Mouse (Mus musculus) heart, adult 2 months (tissue): ENCODE results near the gene Rpl12. TPM values are rescaled to one million over a fixed set of nuclear protein-coding genes. Genes with fewer than 3 reads are reported as not detected.

Experiments used
- DNase-seq, 2 experiments: peaks; one replicate each; pipeline ENCODE4 v3.0.0; 2021
- H3K27ac ChIP-seq: fragments of 200-600 bp; 2 replicates; pipeline ENCODE4 v1.8.1; 2022
- H3K27me3 ChIP-seq: fragments of 200-500 bp; 2 replicates; pipeline ENCODE4 v1.6.1; 2012; ENCODE audit warnings: mild to moderate bottlenecking, low read length, inconsistent platforms, mixed read lengths; ENCODE audit not compliant: control insufficient read depth, insufficient read depth
- H3K36me3 ChIP-seq: fragments of 200-500 bp; 2 replicates; pipeline ENCODE4 v1.6.1; 2012; ENCODE audit warnings: low read length, inconsistent platforms; ENCODE audit not compliant: control insufficient read depth, insufficient read depth
- H3K4me1 ChIP-seq: fragments of 200-500 bp; 2 replicates; pipeline ENCODE4 v1.6.1; 2011; ENCODE audit warnings: low read length; ENCODE audit not compliant: control insufficient read depth, insufficient read depth
- H3K4me3 ChIP-seq: fragments of 200-600 bp; 2 replicates; pipeline ENCODE4 v1.8.1; 2022
- H3K79me2 ChIP-seq: fragments of 200-500 bp; replicated peaks from 2 replicates; pipeline ENCODE4 v1.6.1; 2012; ENCODE audit warnings: mild to moderate bottlenecking, inconsistent platforms, low read length, moderate library complexity, mixed read lengths; ENCODE audit not compliant: control insufficient read depth, insufficient read depth
- H3K9ac ChIP-seq: fragments of 200-500 bp; 2 replicates; pipeline ENCODE4 v1.6.1; 2012; ENCODE audit warnings: low read depth, mild to moderate bottlenecking, control low read depth, inconsistent platforms, low read length, mixed read lengths
- CTCF ChIP-seq: fragments of 200-600 bp; IDR thresholded peaks from 2 replicates; pipeline ENCODE4 v1.8.1; 2022; ENCODE audit warnings: antibody characterized with exemption, mild to moderate bottlenecking, moderate library complexity
- EP300 ChIP-seq: fragments of 200-500 bp; IDR thresholded peaks from 2 replicates; pipeline ENCODE4 v1.6.1; 2011; ENCODE audit warnings: low read depth, low read length, control low read depth; ENCODE audit not compliant: insufficient read depth
- POLR2A ChIP-seq: fragments of 200-500 bp; IDR thresholded peaks from 2 replicates; pipeline ENCODE4 v1.6.1; 2011; ENCODE audit warnings: mild to moderate bottlenecking, low read depth, low read length, control low read depth; ENCODE audit not compliant: insufficient read depth
- WGBS: fragments of 180-500 bp; shearing (Covaris S2); methylation state at CpG from one replicate; pipeline ENCODE4 v1.1.7; 2018; 5-methylcytosine and 5-hydroxymethylcytosine counted together
- intact Hi-C: fragments of 180-260 bp; cut with DNase I; formaldehyde crosslinking; loops from one replicate; pipeline ENCODE4 v1.15.1; 2025
- polyA plus RNA-seq: library from polyadenylated mRNA; depleted of rRNA; stranded (reverse); fragments of >200 nt; gene quantifications from 2 replicates; pipeline ENCODE4 v1.2.3, GENCODE M21; 2012
- total RNA-seq, 2 experiments: library from RNA; stranded (reverse); gene quantifications; 2 replicates each; pipeline ENCODE4 v1.2.3; 2021

The Rpl12 gene
- total and polyA plus RNA-seq, 3 experiments, result 60.6 to 150 (median 64.0) TPM

DNA sequence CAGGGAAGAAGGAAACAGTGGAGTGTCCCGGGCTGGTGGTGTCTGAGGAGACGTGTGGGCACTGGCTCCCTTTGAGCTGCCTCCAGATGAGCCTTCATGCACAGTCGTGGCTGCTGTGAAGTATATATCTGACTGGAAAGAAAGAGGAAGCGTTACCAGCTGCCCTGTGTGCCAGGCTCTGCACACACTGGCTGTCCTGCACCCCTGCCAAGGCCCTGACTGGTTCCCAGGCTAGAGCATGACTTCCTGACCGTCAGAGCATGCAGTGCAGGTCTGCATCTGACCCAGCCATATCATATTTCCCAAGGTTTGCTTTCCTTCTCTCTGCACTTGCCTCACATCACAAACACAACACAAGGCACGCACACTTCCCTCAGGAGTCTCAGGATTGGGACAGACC lies 30.8 kb downstream of the Rpl12 start:
- DNase-seq, result peak in 1 of 2 experiments; percentile 31
- Histone ChIP-seq H3K27ac (no peak overlapping the region), H3K36me3 (no peaks in the 10 kb centered on the region), H3K27me3 (no peaks in the 10 kb centered on the region), H3K4me1 (no peaks in the 10 kb centered on the region), H3K4me3 (no peak overlapping the region), H3K9ac (no peak overlapping the region), H3K79me2 (no peaks in the 10 kb centered on the region)
- TF ChIP-seq POLR2A, result no peak
- TF ChIP-seq EP300, result no peak
- no peak for TF ChIP-seq CTCF
- WGBS, result 55% methylated on average over 6 of the region's 6 CpGs
- intact Hi-C loops, result no loop called here

DNA sequence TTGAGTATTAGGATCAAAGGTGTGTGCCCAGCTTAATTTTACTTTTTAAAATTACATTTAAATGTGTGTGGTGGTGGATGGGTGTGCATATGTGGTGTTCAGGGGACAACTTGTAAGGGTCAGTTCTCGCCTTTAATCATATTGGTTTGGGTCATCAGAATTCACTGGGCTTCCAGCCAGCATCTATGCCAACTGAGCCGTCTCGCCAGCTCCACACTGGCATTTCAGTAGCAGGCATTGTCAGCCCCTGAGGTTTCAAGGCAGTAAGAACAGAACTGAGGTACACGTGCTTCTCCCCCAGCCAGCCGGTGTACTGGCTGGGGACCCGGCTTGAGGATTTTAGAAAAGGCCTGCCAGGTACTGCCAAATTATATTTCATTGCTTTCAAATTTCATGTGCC lies 35.7 kb downstream of the Rpl12 start:
- 82% methylated on average over 6 of the region's 6 CpGs for WGBS

DNA sequence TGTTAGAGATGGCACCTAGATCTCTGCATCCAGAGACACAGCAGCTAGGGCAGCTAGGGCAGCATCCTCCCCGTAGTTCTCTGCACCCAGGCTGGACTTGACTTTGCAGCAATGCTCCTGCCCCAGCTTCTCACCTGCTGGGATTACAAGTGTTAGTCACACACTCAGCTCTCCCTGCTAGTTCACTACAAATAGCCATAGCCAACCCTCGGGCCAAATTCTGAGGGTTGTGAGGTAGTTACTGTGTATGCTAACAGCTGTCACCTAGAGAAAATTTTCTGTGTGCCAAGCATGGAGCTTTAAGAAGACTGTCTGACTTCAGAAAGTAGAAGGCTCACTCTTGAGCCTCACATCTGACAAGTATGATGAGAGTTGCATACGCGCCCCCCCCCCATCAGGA lies 36.4 kb downstream of the Rpl12 start:
- intact Hi-C loops, result no loop called here
- Histone ChIP-seq H3K4me1 (no peaks in the 10 kb centered on the region), H3K79me2 (no peaks in the 10 kb centered on the region), H3K9ac (no peak overlapping the region), H3K4me3 (no peak overlapping the region), H3K36me3 (no peaks in the 10 kb centered on the region), H3K27me3 (no peaks in the 10 kb centered on the region), H3K27ac (no peak overlapping the region)
- no peak for TF ChIP-seq EP300
- no peak for TF ChIP-seq CTCF
- TF ChIP-seq POLR2A, result no peak
- no peak for DNase-seq
- 86% methylated on average over 4 of the region's 4 CpGs for WGBS

More for the DNA sequence above, 35.7 kb downstream of the Rpl12 start:
- Histone ChIP-seq H3K27ac (no peak overlapping the region), H3K36me3 (no peaks in the 10 kb centered on the region), H3K4me3 (no peak overlapping the region), H3K79me2 (no peaks in the 10 kb centered on the region), H3K9ac (no peak overlapping the region), H3K27me3 (no peaks in the 10 kb centered on the region), H3K4me1 (no peaks in the 10 kb centered on the region)
- TF ChIP-seq EP300, result no peak
- no peak for TF ChIP-seq CTCF
- TF ChIP-seq POLR2A, result no peak
- DNase-seq, result no peak
- intact Hi-C loops, result no loop called here

DNA sequence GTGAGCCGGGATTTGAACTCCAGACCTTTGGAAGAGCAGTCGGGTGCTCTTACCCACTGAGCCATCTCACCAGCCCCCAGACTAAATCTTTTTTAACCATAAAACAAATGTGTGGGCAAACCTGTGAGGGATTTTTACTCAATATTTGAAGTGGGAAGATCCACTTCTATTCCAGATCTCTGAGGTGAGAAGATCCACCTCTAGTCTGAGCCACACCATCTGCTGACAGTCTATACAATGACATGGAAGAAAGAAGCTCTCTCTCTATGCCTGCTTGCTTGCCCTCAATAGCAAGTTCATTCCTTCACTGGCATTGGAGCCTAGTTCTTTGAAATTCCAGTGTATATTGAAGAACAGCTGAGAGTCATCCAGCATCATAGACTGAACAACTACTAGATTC lies 38.4 kb downstream of the Rpl12 start:
- TF ChIP-seq POLR2A, result no peak
- no peak for TF ChIP-seq CTCF
- TF ChIP-seq EP300, result no peak
- 85% methylated on average over 2 of the region's 2 CpGs for WGBS

DNA sequence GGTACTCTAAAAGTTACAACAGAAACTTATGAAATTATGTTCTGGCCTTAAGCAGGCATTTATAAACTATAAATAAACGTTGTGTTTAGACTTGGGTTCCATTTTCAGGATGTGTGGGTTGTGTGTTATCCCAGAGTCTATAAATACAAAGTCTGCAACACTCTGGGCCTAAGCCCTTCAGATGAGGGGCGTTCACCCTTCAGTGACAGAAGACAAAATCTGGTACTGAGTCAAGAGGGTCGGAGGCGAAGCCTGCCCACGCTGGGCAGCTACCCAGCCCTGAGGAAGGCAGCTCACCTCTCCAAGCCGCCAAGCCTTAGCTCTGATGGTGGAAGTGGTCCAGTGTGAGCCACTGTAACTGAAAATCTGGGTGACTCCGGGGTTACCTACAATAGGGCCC lies 40.8 kb downstream of the Rpl12 start:
- Histone ChIP-seq H3K79me2 (no peaks in the 10 kb centered on the region), H3K36me3 (no peaks in the 10 kb centered on the region), H3K27ac (no peak overlapping the region), H3K9ac (no peak overlapping the region), H3K4me3 (no peak overlapping the region), H3K4me1 (no peaks in the 10 kb centered on the region), H3K27me3 (no peaks in the 10 kb centered on the region)
- intact Hi-C loops, result no loop called here
- DNase-seq, result no peak
- 83% methylated on average over 7 of the region's 7 CpGs for WGBS
- TF ChIP-seq POLR2A (no peak), CTCF (no peak), EP300 (no peak)

More for the DNA sequence above, 38.4 kb downstream of the Rpl12 start:
- Histone ChIP-seq H3K27me3 (no peaks in the 10 kb centered on the region), H3K9ac (no peak overlapping the region), H3K27ac (no peak overlapping the region), H3K4me3 (no peak overlapping the region), H3K36me3 (no peaks in the 10 kb centered on the region), H3K4me1 (no peaks in the 10 kb centered on the region), H3K79me2 (no peaks in the 10 kb centered on the region)
- no peak for DNase-seq
- intact Hi-C loops, result no loop called here

DNA sequence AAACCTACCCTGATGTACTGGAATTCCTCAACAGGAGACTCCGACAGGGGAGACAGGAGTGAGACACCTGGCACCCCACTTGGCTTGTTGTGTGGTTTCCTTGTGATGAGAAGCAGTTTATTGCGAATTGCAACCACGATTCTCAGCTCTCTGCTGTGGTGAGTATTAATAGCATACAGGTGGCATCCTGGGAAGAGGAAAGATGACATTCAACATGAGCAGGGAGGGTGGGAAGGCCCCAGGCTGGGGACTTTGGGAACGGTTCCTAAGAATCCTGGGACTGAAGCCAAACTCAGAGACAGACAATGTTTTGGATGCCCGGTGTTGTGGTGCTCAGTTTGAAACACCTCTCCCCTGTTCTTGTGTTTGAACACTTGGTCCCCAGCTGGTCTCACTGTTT lies 43.7 kb downstream of the Rpl12 start:
- Histone ChIP-seq H3K27me3 (no peaks in the 10 kb centered on the region), H3K27ac (no peak overlapping the region), H3K4me3 (no peak overlapping the region), H3K79me2 (no peaks in the 10 kb centered on the region), H3K4me1 (no peaks in the 10 kb centered on the region), H3K36me3 (no peaks in the 10 kb centered on the region), H3K9ac (no peak overlapping the region)
- intact Hi-C loops, result no loop called here
- no peak for TF ChIP-seq POLR2A
- no peak for TF ChIP-seq CTCF
- TF ChIP-seq EP300, result no peak
- DNase-seq, result no peak
- WGBS, result 39% methylated on average over 5 of the region's 5 CpGs
